Comparison of ENCODE assay signal across 8 mouse cellular contexts in genomic region chr4:142153526-142153925, GRCm38 (mm10).
A peak's percentile ranks its signal among the peaks of the same experiment; 100 is the strongest.
DNase-seq lines count a peak whose midpoint lies in the region; ATAC-seq and TF ChIP-seq lines count a peak whose summit lies in the region.

No protein-coding gene starts in this region.

- peak; percentile 52 for ATAC-seq in embryonic facial prominence, embryonic 12.5 days (ENCODE audit: insufficient number of reproducible peaks, insufficient read depth, low FRiP score, low TSS enrichment)
- peak; percentile 67 for ATAC-seq in limb, embryonic 11.5 days (ENCODE audit: insufficient number of reproducible peaks, low FRiP score, low TSS enrichment, low read depth)
- peak; percentile 77 for ATAC-seq in midbrain, embryonic 14.5 days (ENCODE audit: low FRiP score, low TSS enrichment)

- peak; percentile 73 for DNase-seq in 3T3-L1 (ENCODE audit: low read depth, low spot score)
- peak; percentile 89 to 90 for DNase-seq in adrenal gland, postnatal 36 days
- peak; percentile 83 to 95 for DNase-seq in heart, adult 18-20 months
- peak; percentile 88 for DNase-seq in kidney, adult 2 months
- DNase-seq in limb, embryonic 11.5 days (ENCODE audit: low spot score): peak; percentile 95
- DNase-seq in midbrain, embryonic 14.5 days: peak; percentile 95
- DNase-seq in spleen, adult 12 weeks (ENCODE audit: low spot score): peak; percentile 40

- TF ChIP-seq POLR2A in kidney, adult 2 months (IDR thresholded peaks at IDR 0.05; ENCODE audit: low read depth, low read length): no peak

- TF ChIP-seq CTCF in kidney, adult 2 months (conservative IDR thresholded peaks at IDR 0.05; ENCODE audit: insufficient read depth, insufficient read length, low read depth, low read length): peak; percentile 99

- 10% methylated on average over 2 of the region's 2 CpGs for WGBS in embryonic facial prominence, embryonic 12.5 days
- 8% methylated on average over 2 of the region's 2 CpGs for WGBS in kidney, adult 2 months
- 8% methylated on average over 2 of the region's 2 CpGs for WGBS in limb, embryonic 11.5 days
- WGBS in midbrain, embryonic 14.5 days: 3% methylated on average over 2 of the region's 2 CpGs

- no peak overlapping the region for H3K27ac ChIP-seq in embryonic facial prominence, embryonic 12.5 days
- H3K27ac ChIP-seq in kidney, adult 2 months (ENCODE audit: insufficient read depth, low read depth, low read length): no peak overlapping the region
- H3K27ac ChIP-seq in limb, embryonic 11.5 days (replicated peaks; ENCODE audit: low read depth, low read length): no peak overlapping the region
- 0 out of 2 replicates have a peak overlapping the region, but pooled peaks have one; percentile 6 for H3K27ac ChIP-seq in midbrain, embryonic 14.5 days (replicated peaks; ENCODE audit: low read depth, low read length)

- peaks cover 6% of the 10 kb centered on the region; the same call in 1 of the 2 replicates for H3K4me1 ChIP-seq in embryonic facial prominence, embryonic 12.5 days
- H3K4me1 ChIP-seq in kidney, adult 2 months (ENCODE audit: control insufficient read depth, insufficient read depth, low read length): no peaks in the 10 kb centered on the region; the same call in 1 of the 2 replicates
- H3K4me1 ChIP-seq in limb, embryonic 11.5 days (ENCODE audit: control insufficient read depth, insufficient read depth, low read length): no peaks in the 10 kb centered on the region
- H3K4me1 ChIP-seq in midbrain, embryonic 14.5 days (ENCODE audit: control insufficient read depth, insufficient read depth, low read length): no peaks in the 10 kb centered on the region

- H3K9ac ChIP-seq in embryonic facial prominence, embryonic 12.5 days: no peak overlapping the region
- H3K9ac ChIP-seq in limb, embryonic 11.5 days (ENCODE audit: low read length): no peak overlapping the region
- H3K9ac ChIP-seq in midbrain, embryonic 14.5 days (replicated peaks; ENCODE audit: low read length): no peak overlapping the region

- H3K27me3 ChIP-seq in embryonic facial prominence, embryonic 12.5 days: no peaks in the 10 kb centered on the region
- H3K27me3 ChIP-seq in kidney, adult 2 months (replicated peaks; ENCODE audit: control insufficient read depth, insufficient read depth, low read length): no peaks in the 10 kb centered on the region
- H3K27me3 ChIP-seq in limb, embryonic 11.5 days (ENCODE audit: control insufficient read depth, insufficient read depth, low read length): no peaks in the 10 kb centered on the region
- no peaks in the 10 kb centered on the region for H3K27me3 ChIP-seq in midbrain, embryonic 14.5 days (ENCODE audit: control insufficient read depth, insufficient read depth, low read length)

- H3K36me3 ChIP-seq in embryonic facial prominence, embryonic 12.5 days: peaks cover 36% of the 10 kb centered on the region
- 0 out of 2 replicates have a peak, but pooled peaks cover 1% of the 10 kb centered on the region for H3K36me3 ChIP-seq in kidney, adult 2 months (ENCODE audit: control insufficient read depth, insufficient read depth, low read length)
- H3K36me3 ChIP-seq in limb, embryonic 11.5 days (ENCODE audit: control insufficient read depth, insufficient read depth, low read length): 0 out of 2 replicates have a peak, but pooled peaks cover 2% of the 10 kb centered on the region
- peaks cover 28% of the 10 kb centered on the region for H3K36me3 ChIP-seq in midbrain, embryonic 14.5 days (ENCODE audit: control insufficient read depth, insufficient read depth, low read length)

- H3K4me2 ChIP-seq in embryonic facial prominence, embryonic 12.5 days (replicated peaks): no peak overlapping the region
- no peak overlapping the region for H3K4me2 ChIP-seq in limb, embryonic 11.5 days (ENCODE audit: low read depth, severe bottlenecking)
- H3K4me2 ChIP-seq in midbrain, embryonic 14.5 days (ENCODE audit: low read length): no peak overlapping the region

- no peak overlapping the region for H3K4me3 ChIP-seq in embryonic facial prominence, embryonic 12.5 days
- no peak overlapping the region for H3K4me3 ChIP-seq in kidney, adult 2 months (ENCODE audit: insufficient read depth, low read depth, low read length)
- no peak overlapping the region for H3K4me3 ChIP-seq in limb, embryonic 11.5 days (ENCODE audit: low read depth, low read length)
- no peak overlapping the region for H3K4me3 ChIP-seq in midbrain, embryonic 14.5 days (replicated peaks; ENCODE audit: low read depth, low read length)

- H3K9me3 ChIP-seq in embryonic facial prominence, embryonic 12.5 days: no peaks in the 10 kb centered on the region
- H3K9me3 ChIP-seq in limb, embryonic 11.5 days (ENCODE audit: control insufficient read depth, low read length): no peaks in the 10 kb centered on the region
- no peaks in the 10 kb centered on the region for H3K9me3 ChIP-seq in midbrain, embryonic 14.5 days (ENCODE audit: control insufficient read depth, low read length)

Comparison
In these comparisons a context has a peak if more than half of its experiments do, and no peak if none do; other contexts are left out.
1. DNase-seq: peak in every context shown above with its lines; median percentile 95 in limb, embryonic 11.5 days; 95 in midbrain, embryonic 14.5 days; 90 in adrenal gland, postnatal 36 days; 89 in heart, adult 18-20 months; 88 in kidney, adult 2 months; 73 in 3T3-L1; 40 in spleen, adult 12 weeks.